Comparison of ENCODE assay signal across 22 mouse cellular contexts in genomic region chr1:84367733-84368132, GRCm38 (mm10). TPM values are rescaled to one million over a fixed set of nuclear protein-coding genes. Genes with fewer than 3 reads are reported as not detected.
DNase-seq lines count a peak whose midpoint lies in the region; ATAC-seq and TF ChIP-seq lines count a peak whose summit lies in the region.
"Had no signal": no experiment of that assay in that cellular context is flagged by ENCODE, and none has a peak within 500 bp of the region (broad histone marks: within the 10 kb centered on the region; RNA-seq: fewer than 3 reads in every experiment).

No protein-coding gene starts in this region.

- H3K9me3 ChIP-seq in intestine, embryonic 15.5 days, result no peaks in the 10 kb centered on the region
- H3K9me3 ChIP-seq in intestine, embryonic 16.5 days (ENCODE audit: control insufficient read depth, low read length), result no peaks in the 10 kb centered on the region
- H3K9me3 ChIP-seq: embryonic facial prominence, embryonic 13.5 days; embryonic facial prominence, embryonic 15.5 days; forebrain, embryonic 10.5 days; forebrain, embryonic 12.5 days had no signal

- H3K27me3 ChIP-seq in intestine, embryonic 15.5 days (replicated peaks), result no peaks in the 10 kb centered on the region
- H3K27me3 ChIP-seq in intestine, embryonic 16.5 days (replicated peaks; ENCODE audit: control insufficient read depth, insufficient read depth, low read length), result no peaks in the 10 kb centered on the region
- H3K27me3 ChIP-seq in small intestine, adult 2 months (ENCODE audit: control insufficient read depth, insufficient read depth, low read length), result no peaks in the 10 kb centered on the region
- H3K27me3 ChIP-seq: embryonic facial prominence, embryonic 15.5 days; forebrain, embryonic 12.5 days had no signal

- no peak for TF ChIP-seq CTCF in small intestine, adult 2 months (IDR thresholded peaks at IDR 0.05; ENCODE audit: extremely low read depth, insufficient read length, insufficient replicate concordance, low read depth, low read length)

- ATAC-seq in intestine, embryonic 15.5 days, result peak; percentile 80
- peak; percentile 90 for ATAC-seq in intestine, embryonic 16.5 days
- ATAC-seq: forebrain, embryonic 14.5 days; forebrain, embryonic 16.5 days had no signal

- no peak for TF ChIP-seq POLR2A in small intestine, adult 2 months (IDR thresholded peaks at IDR 0.05; ENCODE audit: low read depth, low read length)

- no peak for DNase-seq in spleen, postnatal 14 days (ENCODE audit: low spot score in 2 of 2)
- no peak for DNase-seq in lung, postnatal 10 days
- DNase-seq: adrenal gland, adult 2 months; adrenal gland, postnatal 10 days; adrenal gland, postnatal 25 days; cerebellum, adult 11 months; cerebellum, adult 18-20 months; cerebellum, adult 8-10 months; cerebellum, adult 9-11 months; cerebellum, postnatal 14 days; cerebellum, postnatal 36 days; embryo, embryonic 11 days had no signal

- H3K36me3 ChIP-seq in intestine, embryonic 15.5 days, result no peaks in the 10 kb centered on the region
- no peaks in the 10 kb centered on the region for H3K36me3 ChIP-seq in intestine, embryonic 16.5 days (ENCODE audit: control insufficient read depth, insufficient read depth, low read length)
- no peaks in the 10 kb centered on the region for H3K36me3 ChIP-seq in small intestine, adult 2 months (ENCODE audit: control insufficient read depth, insufficient read depth, low read length)
- H3K36me3 ChIP-seq: embryonic facial prominence, embryonic 13.5 days; embryonic facial prominence, embryonic 15.5 days; forebrain, embryonic 10.5 days; forebrain, embryonic 12.5 days had no signal

- no peak overlapping the region for H3K4me3 ChIP-seq in intestine, embryonic 15.5 days (replicated peaks)
- no peak overlapping the region for H3K4me3 ChIP-seq in intestine, embryonic 16.5 days (ENCODE audit: low read length)
- H3K4me3 ChIP-seq in small intestine, adult 2 months (ENCODE audit: low read depth, low read length), result no peak overlapping the region
- H3K4me3 ChIP-seq: embryonic facial prominence, embryonic 13.5 days; embryonic facial prominence, embryonic 15.5 days; erythroblast, embryonic 14.5 days; forebrain, embryonic 10.5 days; forebrain, embryonic 12.5 days had no signal

- WGBS in intestine, embryonic 15.5 days, result 45% methylated on average over 3 of the region's 3 CpGs
- 48% methylated on average over 3 of the region's 3 CpGs for WGBS in intestine, embryonic 16.5 days
- WGBS in small intestine, adult 2 months, result 32% methylated on average over 3 of the region's 3 CpGs

- H3K27ac ChIP-seq in intestine, embryonic 15.5 days, result no peak overlapping the region
- H3K27ac ChIP-seq in intestine, embryonic 16.5 days (ENCODE audit: low read length), result peak overlapping the region; percentile 61
- H3K27ac ChIP-seq in small intestine, adult 2 months (ENCODE audit: insufficient read depth, low read depth, low read length), result peak overlapping the region; percentile 50
- H3K27ac ChIP-seq: embryonic facial prominence, embryonic 13.5 days; embryonic facial prominence, embryonic 15.5 days; forebrain, embryonic 10.5 days; forebrain, embryonic 12.5 days had no signal

- H3K4me2 ChIP-seq in intestine, embryonic 15.5 days (replicated peaks), result no peak overlapping the region
- no peak overlapping the region for H3K4me2 ChIP-seq in intestine, embryonic 16.5 days (ENCODE audit: low read depth, low read length)
- H3K4me2 ChIP-seq: embryonic facial prominence, embryonic 13.5 days; embryonic facial prominence, embryonic 15.5 days; forebrain, embryonic 12.5 days had no signal

- H3K9ac ChIP-seq in intestine, embryonic 15.5 days, result no peak overlapping the region
- no peak overlapping the region for H3K9ac ChIP-seq in intestine, embryonic 16.5 days (ENCODE audit: low read depth, low read length)
- H3K9ac ChIP-seq: embryonic facial prominence, embryonic 13.5 days; embryonic facial prominence, embryonic 15.5 days; forebrain, embryonic 12.5 days had no signal

- peaks cover 3% of the 10 kb centered on the region; the same call in 1 of the 2 replicates for H3K4me1 ChIP-seq in intestine, embryonic 15.5 days (replicated peaks)
- H3K4me1 ChIP-seq in intestine, embryonic 16.5 days (ENCODE audit: control insufficient read depth, insufficient read depth, low read length), result peaks cover 15% of the 10 kb centered on the region
- peaks cover 23% of the 10 kb centered on the region; the same call in 1 of the 2 replicates for H3K4me1 ChIP-seq in small intestine, adult 2 months (ENCODE audit: control insufficient read depth, insufficient read depth, insufficient read length, low read length)
- H3K4me1 ChIP-seq: embryonic facial prominence, embryonic 13.5 days; embryonic facial prominence, embryonic 15.5 days; forebrain, embryonic 10.5 days; forebrain, embryonic 12.5 days had no signal

RNA-seq across cellular contexts. Expression of gene Pid1, which starts 3.8 kb away (rescaled TPM):
- polyA plus RNA-seq in intestine, embryonic 15.5 days (2015; fragmentation: Nextera tagmentation; extraction: Ambion mirVana), result 21.3 and 22.0 TPM in 2 replicates
- 20.8 and 22.7 TPM in 2 replicates for polyA plus RNA-seq in intestine, embryonic 16.5 days (2015; fragmentation: Nextera tagmentation; extraction: Ambion mirVana)
- polyA plus RNA-seq in small intestine, adult 2 months (2012; rRNA removed), result 2.8 TPM in 2 replicates
